11 mouse cellular contexts compared by ENCODE assay signal in the genomic region with DNA sequence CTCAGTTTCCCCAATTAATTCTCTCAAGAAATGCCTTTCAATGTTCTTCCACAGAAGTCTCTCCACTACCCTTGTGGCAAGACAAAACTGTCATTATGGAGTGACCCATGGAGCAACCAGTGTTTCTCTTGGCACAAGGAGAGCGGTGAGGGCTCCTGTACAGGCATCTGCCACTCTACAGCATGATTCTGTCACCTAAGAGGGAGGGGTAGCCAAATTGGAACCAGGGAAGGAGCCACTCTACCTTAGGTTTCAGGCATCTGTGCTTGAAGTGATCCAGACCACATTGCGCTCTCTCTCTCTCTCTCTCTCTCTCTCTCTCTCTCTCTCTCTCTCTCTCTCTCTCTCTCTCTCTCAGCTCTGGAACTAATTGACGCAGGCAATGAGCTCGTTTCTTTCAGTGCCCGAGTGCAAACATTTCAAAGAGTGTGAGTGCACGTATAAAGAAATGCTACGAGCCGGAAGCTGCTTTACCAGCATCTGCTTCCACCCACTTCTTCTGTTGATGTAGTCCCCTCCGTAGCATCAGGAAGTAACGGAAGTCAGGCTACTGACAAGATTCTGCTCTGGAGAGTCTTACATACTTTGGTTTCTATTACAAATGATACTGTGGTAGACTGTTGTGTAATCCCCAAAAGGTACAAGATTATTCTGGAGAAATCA. TPM values are rescaled to one million over a fixed set of nuclear protein-coding genes. Genes with fewer than 3 reads are reported as not detected.
DNase-seq lines count a peak whose midpoint lies in the region; ATAC-seq and TF ChIP-seq lines count a peak whose summit lies in the region.
"Had no signal": no experiment of that assay in that cellular context is flagged by ENCODE, and none has a peak within 500 bp of the region (broad histone marks: within the 10 kb centered on the region; RNA-seq: fewer than 3 reads in every experiment).

No protein-coding gene starts in this region.

- H3K9ac ChIP-seq in liver, embryonic 15.5 days: no peak overlapping the region
- H3K9ac ChIP-seq in forebrain, embryonic 15.5 days (replicated peaks): no peak overlapping the region
- H3K9ac ChIP-seq: kidney, embryonic 15.5 days; limb, embryonic 15.5 days had no signal

- TF ChIP-seq POLR2A in bone marrow, adult 2 months (IDR thresholded peaks at IDR 0.05; ENCODE audit: borderline replicate concordance, control insufficient read depth, low read depth, low read length): no peak

- WGBS in bone marrow, adult 2 months: 17% methylated on average over 10 of the region's 10 CpGs
- WGBS in liver, embryonic 15.5 days (ENCODE audit: insufficient replicate concordance): 36% methylated on average over 10 of the region's 10 CpGs
- WGBS in forebrain, embryonic 15.5 days: 56% methylated on average over 9 of the region's 10 CpGs

- H3K9me3 ChIP-seq in liver, embryonic 15.5 days (replicated peaks): no peaks in the 10 kb centered on the region
- H3K9me3 ChIP-seq in forebrain, embryonic 15.5 days: no peaks in the 10 kb centered on the region
- H3K9me3 ChIP-seq: kidney, embryonic 15.5 days; limb, embryonic 15.5 days had no signal

- no peak for TF ChIP-seq CTCF in bone marrow, adult 2 months (IDR thresholded peaks at IDR 0.05; ENCODE audit: control insufficient read depth, insufficient read depth, low read length)

- peak overlapping the region; percentile 34 for H3K4me3 ChIP-seq in bone marrow, adult 2 months (replicated peaks; ENCODE audit: control insufficient read depth, low read depth, low read length)
- no peak overlapping the region for H3K4me3 ChIP-seq in liver, embryonic 15.5 days (replicated peaks)
- H3K4me3 ChIP-seq in forebrain, embryonic 15.5 days: no peak overlapping the region
- H3K4me3 ChIP-seq: kidney, embryonic 15.5 days; limb, embryonic 15.5 days had no signal

- H3K27ac ChIP-seq in bone marrow, adult 2 months (ENCODE audit: control insufficient read depth, insufficient read depth, low read depth, low read length, poor library complexity): peak overlapping the region; percentile 85
- no peak overlapping the region for H3K27ac ChIP-seq in liver, embryonic 15.5 days (replicated peaks)
- no peak overlapping the region for H3K27ac ChIP-seq in forebrain, embryonic 15.5 days (replicated peaks)
- H3K27ac ChIP-seq: kidney, embryonic 15.5 days; limb, embryonic 15.5 days had no signal

- H3K4me1 ChIP-seq in bone marrow, adult 2 months (ENCODE audit: control insufficient read depth, insufficient read depth, low read length): no peaks in the 10 kb centered on the region; the same call in 1 of the 2 replicates
- no peaks in the 10 kb centered on the region; the same call in 1 of the 2 replicates for H3K4me1 ChIP-seq in liver, embryonic 15.5 days (replicated peaks)
- H3K4me1 ChIP-seq in forebrain, embryonic 15.5 days: 0 out of 2 replicates have a peak, but pooled peaks cover 3% of the 10 kb centered on the region
- H3K4me1 ChIP-seq: kidney, embryonic 15.5 days had no signal

- H3K4me2 ChIP-seq in liver, embryonic 15.5 days: peak overlapping the region; percentile 23
- H3K4me2 ChIP-seq in forebrain, embryonic 15.5 days (replicated peaks): no peak overlapping the region
- H3K4me2 ChIP-seq: kidney, embryonic 15.5 days; limb, embryonic 15.5 days had no signal

- no peak for ATAC-seq in liver, embryonic 15.5 days (ENCODE audit: insufficient read depth)
- ATAC-seq in forebrain, embryonic 15.5 days (replicated peaks): no peak

- no peaks in the 10 kb centered on the region for H3K27me3 ChIP-seq in liver, embryonic 15.5 days
- no peaks in the 10 kb centered on the region for H3K27me3 ChIP-seq in splenic B cell, adult 2 months (ENCODE audit: control insufficient read depth, insufficient read depth, low read length, poor library complexity, severe bottlenecking)
- H3K27me3 ChIP-seq in forebrain, embryonic 15.5 days: no peaks in the 10 kb centered on the region
- H3K27me3 ChIP-seq: limb, embryonic 15.5 days had no signal

- peak; percentile 83 for DNase-seq in CD4-positive helper T cell, adult 2 months (ENCODE audit: low read depth, low spot score)
- DNase-seq in splenic B cell, adult 2 months (ENCODE audit: low read depth, low spot score): peak; percentile 33
- no peak for DNase-seq in gastrocnemius, adult 8-10 months (ENCODE audit: low spot score in 2 of 2)
- no peak for DNase-seq in kidney, adult 8-10 months
- DNase-seq in ovary, adult 18-20 months (ENCODE audit: low spot score): no peak
- DNase-seq: cerebellum, postnatal 14 days had no signal

- H3K36me3 ChIP-seq in liver, embryonic 15.5 days (replicated peaks): no peaks in the 10 kb centered on the region
- no peaks in the 10 kb centered on the region for H3K36me3 ChIP-seq in splenic B cell, adult 2 months (ENCODE audit: control insufficient read depth, insufficient read depth, low read length, poor library complexity, severe bottlenecking)
- no peaks in the 10 kb centered on the region for H3K36me3 ChIP-seq in forebrain, embryonic 15.5 days
- H3K36me3 ChIP-seq: kidney, embryonic 15.5 days; limb, embryonic 15.5 days had no signal

RNA-seq across cellular contexts. Expression of a gene that starts 4.7 kb away (rescaled TPM):
- polyA plus RNA-seq in bone marrow, adult 2 months (2011; ENCODE audit: insufficient read depth, insufficient read length, low replicate concordance, missing spikeins): 4.7 and 8.6 TPM in 2 replicates
- polyA plus RNA-seq in liver, embryonic 15.5 days (2015; fragmentation: Nextera tagmentation; extraction: Ambion mirVana): 3.2 and 4.0 TPM in 2 replicates
- 0.84 and 1.6 TPM in 2 replicates for polyA plus RNA-seq in forebrain, embryonic 15.5 days (2015; fragmentation: Nextera tagmentation; extraction: Ambion mirVana)
- 1 to 10 TPM; 3.0 to 3.8 (median 3.2) TPM for total RNA-seq in gastrocnemius, adult 8-10 months (2022)

Comparison
In these comparisons a context has a peak if more than half of its experiments do, and no peak if none do; other contexts are left out.
1. DNase-seq: peak in CD4-positive helper T cell, adult 2 months (single experiment) and splenic B cell, adult 2 months (single experiment); none in gastrocnemius, adult 8-10 months (0 of 2), kidney, adult 8-10 months (0 of 2) and ovary, adult 18-20 months (single experiment).